Mouse (Mus musculus) adrenal gland, adult 18-20 months (tissue): ENCODE measurements around the gene Arl14. TPM values are rescaled to one million over a fixed set of nuclear protein-coding genes. Genes with fewer than 3 reads are reported as not detected.
"Not testable (repeated sequence)": the region's sequence is repeated elsewhere in the genome, so short reads cannot be mapped to it uniquely, and the experiment has no call there.

ENCODE experiments used
- DNase-seq, 2 experiments: peaks; one replicate each; pipeline ENCODE4 v3.0.0; 2021 to 2022; ENCODE audit warnings: low spot score in 2 of 2
- total RNA-seq, 2 experiments: library from RNA; stranded (reverse); gene quantifications; 1 replicate in 1 of 2; 2 replicates in 1 of 2; pipeline ENCODE4 v1.2.3; 2021

Gene Arl14
- total RNA-seq, 2 experiments from 2014 or later: not detected

GRCm38 (mm10) chr3:69212246-69212645 lies 10.0 kb upstream of the Arl14 start:
- no peak for DNase-seq

GRCm38 (mm10) chr3:69213465-69213864 lies 8.8 kb upstream of the Arl14 start:
- DNase-seq: no peak

- DNase-seq: no peak
These were observed 7.7 kb upstream of the Arl14 start for GRCm38 (mm10) chr3:69214566-69214965.

- DNase-seq: no peak
These were observed 282 bp downstream of the Arl14 start for GRCm38 (mm10) chr3:69222502-69222900.

- DNase-seq: no peak
These were observed 768 bp downstream of the Arl14 start for GRCm38 (mm10) chr3:69222987-69223386.

- DNase-seq: no peak
These were observed 1.4 kb downstream of the Arl14 start for GRCm38 (mm10) chr3:69223666-69224065.

GRCm38 (mm10) chr3:69225019-69225418 lies 2.8 kb downstream of the Arl14 start:
- DNase-seq: no peak

- DNase-seq: no peak
These were observed 4.3 kb downstream of the Arl14 start for GRCm38 (mm10) chr3:69226496-69226895.

GRCm38 (mm10) chr3:69228002-69228401 lies 5.8 kb downstream of the Arl14 start:
- no peak for DNase-seq

- no peak for DNase-seq
These were observed 9.4 kb downstream of the Arl14 start for GRCm38 (mm10) chr3:69231522-69232138.

- DNase-seq: not testable (repeated sequence)
These were observed 11.5 kb downstream of the Arl14 start for GRCm38 (mm10) chr3:69233552-69234189.

GRCm38 (mm10) chr3:69234525-69234924 lies 12.3 kb downstream of the Arl14 start:
- no peak for DNase-seq

GRCm38 (mm10) chr3:69235806-69236205 lies 13.6 kb downstream of the Arl14 start:
- DNase-seq: no peak

GRCm38 (mm10) chr3:69236491-69236890 lies 14.3 kb downstream of the Arl14 start:
- no peak for DNase-seq

GRCm38 (mm10) chr3:69238141-69238851 lies 16.1 kb downstream of the Arl14 start:
- peak; percentile 54 to 71 for DNase-seq

GRCm38 (mm10) chr3:69239246-69239645 lies 17.0 kb downstream of the Arl14 start:
- no peak for DNase-seq

- DNase-seq: no peak
These were observed 18.8 kb downstream of the Arl14 start for GRCm38 (mm10) chr3:69241020-69241419.

GRCm38 (mm10) chr3:69253096-69253866 lies 31.1 kb downstream of the Arl14 start:
- DNase-seq: no peak

- DNase-seq: no peak
These were observed 32.5 kb downstream of the Arl14 start for GRCm38 (mm10) chr3:69254676-69255075.

- no peak for DNase-seq
These were observed 35.0 kb downstream of the Arl14 start for GRCm38 (mm10) chr3:69257049-69257699.
